Mouse (Mus musculus): ENCODE measurements around the gene Serp2.

Gene Serp2

GRCm38 (mm10) chr14:76489128-76489527, 67.6 kb downstream of the Serp2 start:
- DNase-seq, result no peak

- DNase-seq, result no peak
These were observed 68.3 kb downstream of the Serp2 start for GRCm38 (mm10) chr14:76488101-76489044.

GRCm38 (mm10) chr14:76487609-76488008, 69.1 kb downstream of the Serp2 start:
- no peak for DNase-seq

- no peak for DNase-seq
These were observed 73.0 kb downstream of the Serp2 start for GRCm38 (mm10) chr14:76483701-76484100.

Measured in lung, postnatal 14 days (tissue).